Mouse (Mus musculus): ENCODE data around the gene Zfp790.

Gene Zfp790

GRCm38 (mm10) chr7:29815910-29816429 is at the start of gene Zfp790:
Gene Zfp790, plus strand, starts transcription at chr7:29816114.
- peak; percentile 81 for DNase-seq (ENCODE audit: low read depth, low spot score)

- DNase-seq (ENCODE audit: low read depth, low spot score) = peak; percentile 78
Measured at GRCm38 (mm10) chr7:29767058-29767686, 48.7 kb upstream of the Zfp790 start.

- DNase-seq (ENCODE audit: low read depth, low spot score) = peak; percentile 92
Measured at GRCm38 (mm10) chr7:29768090-29768900, 47.6 kb upstream of the Zfp790 start, which contains the start of gene Zfp84. Gene Zfp84, plus strand, starts transcription at chr7:29768552.

GRCm38 (mm10) chr7:29768980-29769379 is 46.9 kb upstream of the Zfp790 start:
- DNase-seq (ENCODE audit: low read depth, low spot score) = no peak

- no peak for DNase-seq (ENCODE audit: low read depth, low spot score)
Measured at GRCm38 (mm10) chr7:29773503-29773902, 42.4 kb upstream of the Zfp790 start.

GRCm38 (mm10) chr7:29774371-29774770 is 41.5 kb upstream of the Zfp790 start:
- no peak for DNase-seq (ENCODE audit: low read depth, low spot score)

- no peak for DNase-seq (ENCODE audit: low read depth, low spot score)
Measured at GRCm38 (mm10) chr7:29776568-29776967, 39.3 kb upstream of the Zfp790 start.

GRCm38 (mm10) chr7:29777372-29777771 is 38.5 kb upstream of the Zfp790 start:
- DNase-seq (ENCODE audit: low read depth, low spot score) = no peak

GRCm38 (mm10) chr7:29783871-29784551 is 31.9 kb upstream of the Zfp790 start, which contains the start of gene Zfp30:
Gene Zfp30, plus strand, starts transcription at chr7:29783998.
- DNase-seq (ENCODE audit: low read depth, low spot score) = peak; percentile 74

- no peak for DNase-seq (ENCODE audit: low read depth, low spot score)
Measured at GRCm38 (mm10) chr7:29785023-29785422, 30.9 kb upstream of the Zfp790 start.

GRCm38 (mm10) chr7:29785888-29786287 is 30.0 kb upstream of the Zfp790 start:
- DNase-seq (ENCODE audit: low read depth, low spot score) = no peak

- no peak for DNase-seq (ENCODE audit: low read depth, low spot score)
Measured at GRCm38 (mm10) chr7:29792906-29793305, 23.0 kb upstream of the Zfp790 start.

GRCm38 (mm10) chr7:29807046-29807445 is 8.9 kb upstream of the Zfp790 start:
- no peak for DNase-seq (ENCODE audit: low read depth, low spot score)

- DNase-seq (ENCODE audit: low read depth, low spot score) = no peak
Measured at GRCm38 (mm10) chr7:29812244-29812643, 3.7 kb upstream of the Zfp790 start.

- DNase-seq (ENCODE audit: low read depth, low spot score) = no peak
Measured at GRCm38 (mm10) chr7:29814381-29814780, 1.5 kb upstream of the Zfp790 start.

GRCm38 (mm10) chr7:29815061-29815784 is 691 bp upstream of the Zfp790 start:
- no peak for DNase-seq (ENCODE audit: low read depth, low spot score)

- DNase-seq (ENCODE audit: low read depth, low spot score) = peak; percentile 75
Measured at GRCm38 (mm10) chr7:29818619-29819254, 2.8 kb downstream of the Zfp790 start.

- no peak for DNase-seq (ENCODE audit: low read depth, low spot score)
Measured at GRCm38 (mm10) chr7:29828001-29828400, 12.1 kb downstream of the Zfp790 start.

GRCm38 (mm10) chr7:29829804-29830203 is 13.9 kb downstream of the Zfp790 start:
- no peak for DNase-seq (ENCODE audit: low read depth, low spot score)

- no peak for DNase-seq (ENCODE audit: low read depth, low spot score)
Measured at GRCm38 (mm10) chr7:29836816-29837215, 20.9 kb downstream of the Zfp790 start.

- no peak for DNase-seq (ENCODE audit: low read depth, low spot score)
Measured at GRCm38 (mm10) chr7:29839256-29839655, 23.3 kb downstream of the Zfp790 start.
